Mouse (Mus musculus): ENCODE data around the gene Zfp821. TPM values are rescaled to one million over a fixed set of nuclear protein-coding genes. Genes with fewer than 3 reads are reported as not detected.

The Zfp821 gene
- polyA plus RNA-seq, 1 experiment, result 9.5 TPM

DNA sequence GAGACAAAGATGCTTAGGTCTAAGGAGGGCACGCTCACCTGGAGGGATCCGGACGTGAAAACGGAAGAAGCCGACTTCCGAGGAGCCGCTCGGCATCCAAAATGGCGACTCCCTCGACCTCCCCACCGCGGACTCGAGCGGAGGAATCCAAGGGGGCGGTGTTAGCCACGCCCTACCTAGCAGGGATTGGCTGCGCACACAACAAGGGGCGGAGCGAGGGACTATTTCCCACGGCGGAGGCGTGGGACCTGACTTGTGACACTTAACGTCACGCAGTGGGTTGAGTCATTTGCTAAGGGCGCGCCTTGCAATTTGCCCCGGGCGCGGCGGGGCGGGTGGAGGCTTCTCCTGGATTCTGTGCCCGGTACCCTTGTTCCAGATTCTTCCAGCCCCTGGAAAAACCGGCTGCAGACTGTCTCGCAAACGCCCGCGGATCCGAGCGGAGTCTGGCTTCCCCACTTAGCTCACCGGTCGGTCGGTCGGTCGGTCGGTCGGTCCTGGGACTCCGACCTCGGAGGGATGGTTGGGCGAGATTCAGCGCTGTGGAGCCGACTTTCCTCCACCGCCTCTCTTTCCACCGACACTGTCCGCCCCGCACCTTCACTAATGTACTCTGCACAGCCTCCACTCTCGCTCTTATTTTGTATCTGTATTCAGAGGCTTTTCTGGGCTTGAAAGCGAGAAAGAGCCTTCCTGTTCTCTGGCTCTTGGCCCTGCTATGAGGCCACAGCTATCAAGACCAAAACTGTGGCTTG, 12.0 kb upstream of the Zfp821 start, which contains the start of gene Ist1:
Gene Ist1 (minus strand): TSS at position 115 of the 755 bp plus-strand sequence.
- TF ChIP-seq CTCF (IDR thresholded peaks at IDR 0.05; ENCODE audit: low read depth, low read length), result no peak
- TF ChIP-seq EP300 (IDR thresholded peaks at IDR 0.05; ENCODE audit: insufficient read depth, low read depth, low read length), result peak; percentile 67; the same call in 1 of the 2 replicates
- peak; percentile 97 for TF ChIP-seq POLR2A (IDR thresholded peaks at IDR 0.05; ENCODE audit: insufficient read depth, low read length)
- Histone ChIP-seq H3K4me3 (ENCODE audit: low read depth, low read length) (peak within 1 kb of the TSS; percentile 85), H3K4me1 (ENCODE audit: control insufficient read depth, insufficient read depth, low read length) (peaks cover 4% of the 10 kb centered on the region), H3K27ac (ENCODE audit: insufficient read depth, low read length) (peak within 1 kb of the TSS; percentile 24), H3K9me3 (replicated peaks; ENCODE audit: control insufficient read depth, insufficient read depth, low read length, poor library complexity, severe bottlenecking) (no peaks in the 10 kb centered on the region), H3K27me3 (ENCODE audit: control insufficient read depth, insufficient read depth, low read length, poor library complexity, severe bottlenecking) (peaks cover 3% of the 10 kb centered on the region; the same call in 1 of the 2 replicates), H3K9ac (ENCODE audit: low read depth, poor library complexity, severe bottlenecking) (peak within 1 kb of the TSS; percentile 82), H3K36me3 (ENCODE audit: control insufficient read depth, insufficient read depth, low read length, poor library complexity, severe bottlenecking) (no peaks in the 10 kb centered on the region)

DNA sequence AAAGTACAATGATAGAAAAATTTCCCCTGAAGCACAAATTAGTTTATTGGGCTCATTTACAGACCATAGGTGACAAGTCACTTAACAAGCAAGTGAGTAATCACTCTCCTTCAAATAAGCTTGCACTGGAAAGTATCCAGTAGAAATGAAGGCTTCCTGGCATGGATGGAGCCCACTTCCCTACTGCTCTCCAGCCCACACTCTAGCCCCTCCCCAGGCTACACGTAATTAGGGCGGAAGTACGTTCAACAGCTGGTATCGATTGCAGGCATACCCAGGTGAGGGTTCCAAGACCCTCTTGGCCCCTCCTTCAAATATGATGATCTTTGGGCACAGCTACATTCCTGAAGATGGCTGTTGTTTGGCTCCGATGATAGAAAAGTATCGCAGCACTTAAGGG, 11.2 kb upstream of the Zfp821 start:
- no peak overlapping the region for H3K27ac ChIP-seq (ENCODE audit: insufficient read depth, low read length)
- H3K4me1 ChIP-seq (ENCODE audit: control insufficient read depth, insufficient read depth, low read length), result peaks cover 4% of the 10 kb centered on the region
- TF ChIP-seq CTCF (IDR thresholded peaks at IDR 0.05; ENCODE audit: low read depth, low read length), result no peak
- no peak for TF ChIP-seq EP300 (IDR thresholded peaks at IDR 0.05; ENCODE audit: insufficient read depth, low read depth, low read length)
- no peak for TF ChIP-seq POLR2A (IDR thresholded peaks at IDR 0.05; ENCODE audit: insufficient read depth, low read length)
- no peaks in the 10 kb centered on the region for H3K9me3 ChIP-seq (replicated peaks; ENCODE audit: control insufficient read depth, insufficient read depth, low read length, poor library complexity, severe bottlenecking)
- H3K36me3 ChIP-seq (ENCODE audit: control insufficient read depth, insufficient read depth, low read length, poor library complexity, severe bottlenecking), result no peaks in the 10 kb centered on the region
- H3K4me3 ChIP-seq (ENCODE audit: low read depth, low read length), result 0 out of 2 replicates have a peak overlapping the region, but pooled peaks have one; percentile 15
- peaks cover 3% of the 10 kb centered on the region; the same call in 1 of the 2 replicates for H3K27me3 ChIP-seq (ENCODE audit: control insufficient read depth, insufficient read depth, low read length, poor library complexity, severe bottlenecking)
- 0 out of 2 replicates have a peak overlapping the region, but pooled peaks have one; percentile 82 for H3K9ac ChIP-seq (ENCODE audit: low read depth, poor library complexity, severe bottlenecking)

DNA sequence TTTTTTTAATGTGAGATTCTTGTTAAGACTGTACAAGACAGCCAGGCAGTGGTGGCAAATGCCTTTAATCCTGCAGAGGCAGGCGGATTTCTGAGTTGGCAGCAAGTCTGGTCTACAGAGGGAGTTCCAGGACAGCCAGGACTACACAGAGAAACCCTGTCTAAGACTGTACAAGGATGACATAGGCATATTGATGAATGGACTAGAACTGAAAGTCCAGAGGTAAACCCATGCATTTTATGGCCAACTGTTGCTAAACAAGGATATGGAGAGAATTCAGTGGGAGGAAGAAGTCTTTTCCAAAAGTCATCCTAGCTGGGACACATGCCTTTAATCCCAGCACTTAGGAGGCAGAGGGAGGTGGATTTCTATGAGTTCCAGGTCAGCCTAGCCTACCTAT, 7.6 kb upstream of the Zfp821 start:
- H3K9ac ChIP-seq (ENCODE audit: low read depth, poor library complexity, severe bottlenecking), result no peak overlapping the region
- H3K9me3 ChIP-seq (replicated peaks; ENCODE audit: control insufficient read depth, insufficient read depth, low read length, poor library complexity, severe bottlenecking), result no peaks in the 10 kb centered on the region
- H3K36me3 ChIP-seq (ENCODE audit: control insufficient read depth, insufficient read depth, low read length, poor library complexity, severe bottlenecking), result no peaks in the 10 kb centered on the region
- no peak overlapping the region for H3K27ac ChIP-seq (ENCODE audit: insufficient read depth, low read length)
- peaks cover 2% of the 10 kb centered on the region for H3K4me1 ChIP-seq (ENCODE audit: control insufficient read depth, insufficient read depth, low read length)
- TF ChIP-seq EP300 (IDR thresholded peaks at IDR 0.05; ENCODE audit: insufficient read depth, low read depth, low read length) (no peak), POLR2A (IDR thresholded peaks at IDR 0.05; ENCODE audit: insufficient read depth, low read length) (no peak), CTCF (IDR thresholded peaks at IDR 0.05; ENCODE audit: low read depth, low read length) (no peak)
- H3K4me3 ChIP-seq (ENCODE audit: low read depth, low read length), result no peak overlapping the region
- peaks cover 5% of the 10 kb centered on the region for H3K27me3 ChIP-seq (ENCODE audit: control insufficient read depth, insufficient read depth, low read length, poor library complexity, severe bottlenecking)

DNA sequence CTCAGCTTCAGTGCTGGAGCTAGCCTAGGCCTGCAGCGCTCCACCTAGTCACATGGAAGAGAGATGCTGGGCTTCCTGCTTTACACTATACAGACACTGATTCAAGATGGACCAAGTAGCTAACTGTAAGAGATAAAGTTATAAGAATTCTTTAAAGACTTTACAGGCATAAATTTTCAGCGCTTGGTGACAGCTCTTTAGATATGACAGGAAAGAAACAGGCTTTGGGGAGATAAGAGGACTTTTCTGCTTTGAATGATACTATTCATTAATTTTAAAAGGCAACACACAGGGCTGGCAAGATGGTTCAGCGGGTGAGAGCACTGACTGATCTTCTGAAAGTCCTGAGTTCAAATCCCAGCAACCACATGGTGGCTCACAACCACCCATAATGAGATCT, 6.9 kb upstream of the Zfp821 start:
- no peak overlapping the region for H3K4me3 ChIP-seq (ENCODE audit: low read depth, low read length)
- no peaks in the 10 kb centered on the region for H3K9me3 ChIP-seq (replicated peaks; ENCODE audit: control insufficient read depth, insufficient read depth, low read length, poor library complexity, severe bottlenecking)
- H3K9ac ChIP-seq (ENCODE audit: low read depth, poor library complexity, severe bottlenecking), result no peak overlapping the region
- H3K36me3 ChIP-seq (ENCODE audit: control insufficient read depth, insufficient read depth, low read length, poor library complexity, severe bottlenecking), result no peaks in the 10 kb centered on the region
- no peak for TF ChIP-seq EP300 (IDR thresholded peaks at IDR 0.05; ENCODE audit: insufficient read depth, low read depth, low read length)
- no peak for TF ChIP-seq POLR2A (IDR thresholded peaks at IDR 0.05; ENCODE audit: insufficient read depth, low read length)
- TF ChIP-seq CTCF (IDR thresholded peaks at IDR 0.05; ENCODE audit: low read depth, low read length), result no peak
- peaks cover 5% of the 10 kb centered on the region for H3K27me3 ChIP-seq (ENCODE audit: control insufficient read depth, insufficient read depth, low read length, poor library complexity, severe bottlenecking)
- H3K27ac ChIP-seq (ENCODE audit: insufficient read depth, low read length), result no peak overlapping the region
- H3K4me1 ChIP-seq (ENCODE audit: control insufficient read depth, insufficient read depth, low read length), result peaks cover 2% of the 10 kb centered on the region

DNA sequence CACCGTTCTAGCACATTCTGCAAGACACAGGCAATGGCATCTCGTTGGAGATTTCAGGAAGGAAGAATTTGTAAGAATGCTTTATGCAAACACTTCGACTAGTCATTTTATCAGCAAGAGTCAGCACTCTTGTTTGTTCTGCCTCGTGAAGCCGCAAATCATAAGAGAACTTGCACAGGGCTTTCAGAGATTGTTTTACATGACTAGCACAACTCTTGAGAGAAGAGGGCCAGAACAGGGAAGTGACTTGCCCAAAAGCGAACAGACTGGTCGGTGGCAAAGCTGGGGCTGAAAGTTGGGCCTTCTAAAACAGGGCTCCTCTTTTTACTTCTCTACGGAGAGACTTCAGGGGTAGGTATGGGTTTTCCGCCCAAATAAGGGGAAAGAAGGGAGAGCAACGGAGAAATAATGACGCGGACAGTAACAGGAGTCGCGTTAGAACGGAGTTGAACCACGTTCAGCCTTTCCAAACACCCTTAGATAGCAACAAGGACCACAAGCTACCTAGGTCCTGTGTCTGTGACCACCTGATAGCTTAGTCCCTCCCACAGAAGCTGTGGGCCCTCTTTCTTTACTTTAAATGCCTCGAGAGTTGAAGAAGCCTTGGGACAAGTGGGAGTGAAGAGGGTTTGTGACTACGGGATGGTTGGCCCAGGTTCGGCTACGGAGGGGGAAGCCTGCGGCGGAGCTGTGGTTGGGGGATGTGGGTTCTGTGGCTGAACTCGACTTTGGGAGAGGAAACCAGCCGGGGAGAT, 604 bp upstream of the Zfp821 start:
- Histone ChIP-seq H3K36me3 (ENCODE audit: control insufficient read depth, insufficient read depth, low read length, poor library complexity, severe bottlenecking) (no peaks in the 10 kb centered on the region; the same call in 1 of the 2 replicates), H3K9me3 (replicated peaks; ENCODE audit: control insufficient read depth, insufficient read depth, low read length, poor library complexity, severe bottlenecking) (no peaks in the 10 kb centered on the region), H3K27me3 (ENCODE audit: control insufficient read depth, insufficient read depth, low read length, poor library complexity, severe bottlenecking) (peaks cover 4% of the 10 kb centered on the region; the same call in 1 of the 2 replicates), H3K9ac (ENCODE audit: low read depth, poor library complexity, severe bottlenecking) (peak overlapping the region; percentile 57), H3K4me1 (ENCODE audit: control insufficient read depth, insufficient read depth, low read length) (no peaks in the 10 kb centered on the region), H3K4me3 (ENCODE audit: low read depth, low read length) (peak overlapping the region; percentile 83), H3K27ac (ENCODE audit: insufficient read depth, low read length) (no peak overlapping the region)
- TF ChIP-seq POLR2A (IDR thresholded peaks at IDR 0.05; ENCODE audit: insufficient read depth, low read length) (no peak), CTCF (IDR thresholded peaks at IDR 0.05; ENCODE audit: low read depth, low read length) (no peak)

Data from ES-Bruce4 (cell line).